Mouse (Mus musculus): ENCODE results near the gene Bglap2. TPM values are rescaled to one million over a fixed set of nuclear protein-coding genes. Genes with fewer than 3 reads are reported as not detected.

Bglap2 gene
- polyA plus RNA-seq, 1 experiment from 2014 or later, result not detected

GRCm38 (mm10) chr3:88410645-88411031 lies 32.1 kb upstream of the Bglap2 start:
- H3K9me3 ChIP-seq (ENCODE audit: low read length), result no peaks in the 10 kb centered on the region
- H3K4me3 ChIP-seq (ENCODE audit: low read depth, low read length), result peak overlapping the region; percentile 63; the same call in 1 of the 2 replicates
- 19% methylated on average over 7 of the region's 7 CpGs for WGBS
- H3K36me3 ChIP-seq (ENCODE audit: insufficient read depth, low read length), result peaks cover 4% of the 10 kb centered on the region; the same call in 1 of the 2 replicates
- DNase-seq (ENCODE audit: low spot score) (no peak), ATAC-seq (peak; percentile 3; the same call in 1 of the 2 replicates)
- peak overlapping the region; percentile 91 for H3K27ac ChIP-seq (ENCODE audit: low read length)
- TF ChIP-seq EP300 (IDR thresholded peaks at IDR 0.05) (no peak), CTCF (IDR thresholded peaks at IDR 0.05) (no peak)
- no peaks in the 10 kb centered on the region for H3K27me3 ChIP-seq (replicated peaks; ENCODE audit: insufficient read depth, low read length)
- H3K4me1 ChIP-seq (ENCODE audit: insufficient read depth, low read depth, low read length), result peaks cover 3% of the 10 kb centered on the region; the same call in 1 of the 2 replicates
- H3K9ac ChIP-seq (replicated peaks; ENCODE audit: low read depth), result peak overlapping the region; percentile 6; the same call in 1 of the 2 replicates
- peak overlapping the region; percentile 71 for H3K4me2 ChIP-seq (replicated peaks; ENCODE audit: low read depth, low read length)

GRCm38 (mm10) chr3:88409741-88410644 lies 31.5 kb upstream of the Bglap2 start, which contains the start of gene Pmf1:
Gene Pmf1 (minus strand): TSS chr3:88410331.
- Histone ChIP-seq H3K4me3 (ENCODE audit: low read depth, low read length) (peak within 1 kb of the TSS; percentile 63), H3K9ac (replicated peaks; ENCODE audit: low read depth) (peak within 1 kb of the TSS; percentile 80), H3K9me3 (ENCODE audit: low read length) (no peaks in the 10 kb centered on the region), H3K4me2 (replicated peaks; ENCODE audit: low read depth, low read length) (peak within 1 kb of the TSS; percentile 71), H3K27me3 (replicated peaks; ENCODE audit: insufficient read depth, low read length) (no peaks in the 10 kb centered on the region), H3K27ac (ENCODE audit: low read length) (peak within 1 kb of the TSS; percentile 91), H3K36me3 (ENCODE audit: insufficient read depth, low read length) (peaks cover 4% of the 10 kb centered on the region; the same call in 1 of the 2 replicates), H3K4me1 (ENCODE audit: insufficient read depth, low read depth, low read length) (peaks cover 3% of the 10 kb centered on the region; the same call in 1 of the 2 replicates)
- WGBS, result 2% methylated on average over 53 of the region's 54 CpGs
- ATAC-seq, result peak; percentile 94
- peak; percentile 96 for DNase-seq (ENCODE audit: low spot score)
- peak; percentile 49 for TF ChIP-seq EP300 (IDR thresholded peaks at IDR 0.05)
- TF ChIP-seq CTCF (IDR thresholded peaks at IDR 0.05), result peak; percentile 14; the same call in 1 of the 2 replicates

GRCm38 (mm10) chr3:88408953-88409352 lies 30.5 kb upstream of the Bglap2 start:
- TF ChIP-seq CTCF (IDR thresholded peaks at IDR 0.05) (no peak), EP300 (IDR thresholded peaks at IDR 0.05) (no peak)
- Histone ChIP-seq H3K4me1 (ENCODE audit: insufficient read depth, low read depth, low read length) (peaks cover 3% of the 10 kb centered on the region; the same call in 1 of the 2 replicates), H3K36me3 (ENCODE audit: insufficient read depth, low read length) (no peaks in the 10 kb centered on the region), H3K27me3 (replicated peaks; ENCODE audit: insufficient read depth, low read length) (no peaks in the 10 kb centered on the region), H3K4me2 (replicated peaks; ENCODE audit: low read depth, low read length) (peak overlapping the region; percentile 71; the same call in 1 of the 2 replicates), H3K27ac (ENCODE audit: low read length) (no peak overlapping the region), H3K9me3 (ENCODE audit: low read length) (no peaks in the 10 kb centered on the region), H3K4me3 (ENCODE audit: low read depth, low read length) (peak overlapping the region; percentile 63; the same call in 1 of the 2 replicates), H3K9ac (replicated peaks; ENCODE audit: low read depth) (no peak overlapping the region)
- DNase-seq (ENCODE audit: low spot score), result no peak
- WGBS, result 38% methylated on average over 5 of the region's 5 CpGs
- ATAC-seq, result no peak

GRCm38 (mm10) chr3:88407529-88407928 lies 29.0 kb upstream of the Bglap2 start:
- 48% methylated on average over 7 of the region's 7 CpGs for WGBS
- DNase-seq (ENCODE audit: low spot score) (no peak), ATAC-seq (no peak)
- no peak overlapping the region for H3K27ac ChIP-seq (ENCODE audit: low read length)
- no peak overlapping the region for H3K4me2 ChIP-seq (replicated peaks; ENCODE audit: low read depth, low read length)
- H3K4me3 ChIP-seq (ENCODE audit: low read depth, low read length), result no peak overlapping the region
- no peak overlapping the region for H3K9ac ChIP-seq (replicated peaks; ENCODE audit: low read depth)
- H3K36me3 ChIP-seq (ENCODE audit: insufficient read depth, low read length), result no peaks in the 10 kb centered on the region
- no peaks in the 10 kb centered on the region for H3K9me3 ChIP-seq (ENCODE audit: low read length)
- H3K4me1 ChIP-seq (ENCODE audit: insufficient read depth, low read depth, low read length), result peaks cover 3% of the 10 kb centered on the region; the same call in 1 of the 2 replicates
- TF ChIP-seq EP300 (IDR thresholded peaks at IDR 0.05), result no peak
- TF ChIP-seq CTCF (IDR thresholded peaks at IDR 0.05), result no peak
- H3K27me3 ChIP-seq (replicated peaks; ENCODE audit: insufficient read depth, low read length), result no peaks in the 10 kb centered on the region

DNA sequence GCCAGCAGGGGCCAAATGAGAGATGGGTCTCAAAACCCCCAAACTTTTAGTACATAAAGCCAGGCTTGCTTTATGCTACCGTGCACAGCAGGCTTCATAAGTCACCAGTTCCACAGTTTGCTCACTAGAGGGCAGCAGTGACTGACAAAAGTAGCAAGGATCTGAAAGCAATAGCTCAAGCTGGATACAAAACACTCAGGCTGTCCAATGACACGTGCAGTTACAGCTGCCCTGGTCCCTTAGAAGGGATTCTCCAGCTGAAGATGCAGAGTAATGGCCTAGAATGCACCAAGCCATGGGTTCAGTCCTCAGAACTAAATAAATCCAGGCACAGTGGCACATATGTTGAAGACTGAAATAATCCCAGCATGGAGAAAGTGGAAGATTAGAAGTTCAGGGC lies 28.6 kb upstream of the Bglap2 start:
- Histone ChIP-seq H3K4me2 (replicated peaks; ENCODE audit: low read depth, low read length) (no peak overlapping the region), H3K36me3 (ENCODE audit: insufficient read depth, low read length) (no peaks in the 10 kb centered on the region), H3K27me3 (replicated peaks; ENCODE audit: insufficient read depth, low read length) (no peaks in the 10 kb centered on the region), H3K9ac (replicated peaks; ENCODE audit: low read depth) (no peak overlapping the region), H3K4me1 (ENCODE audit: insufficient read depth, low read depth, low read length) (peaks cover 3% of the 10 kb centered on the region; the same call in 1 of the 2 replicates), H3K9me3 (ENCODE audit: low read length) (no peaks in the 10 kb centered on the region), H3K27ac (ENCODE audit: low read length) (no peak overlapping the region), H3K4me3 (ENCODE audit: low read depth, low read length) (no peak overlapping the region)
- ATAC-seq (peak; percentile 13; the same call in 1 of the 2 replicates), DNase-seq (ENCODE audit: low spot score) (peak; percentile 94)
- 2% methylated on average over 2 of the region's 2 CpGs for WGBS
- TF ChIP-seq CTCF (IDR thresholded peaks at IDR 0.05) (peak; percentile 97), EP300 (IDR thresholded peaks at IDR 0.05) (no peak)

DNA sequence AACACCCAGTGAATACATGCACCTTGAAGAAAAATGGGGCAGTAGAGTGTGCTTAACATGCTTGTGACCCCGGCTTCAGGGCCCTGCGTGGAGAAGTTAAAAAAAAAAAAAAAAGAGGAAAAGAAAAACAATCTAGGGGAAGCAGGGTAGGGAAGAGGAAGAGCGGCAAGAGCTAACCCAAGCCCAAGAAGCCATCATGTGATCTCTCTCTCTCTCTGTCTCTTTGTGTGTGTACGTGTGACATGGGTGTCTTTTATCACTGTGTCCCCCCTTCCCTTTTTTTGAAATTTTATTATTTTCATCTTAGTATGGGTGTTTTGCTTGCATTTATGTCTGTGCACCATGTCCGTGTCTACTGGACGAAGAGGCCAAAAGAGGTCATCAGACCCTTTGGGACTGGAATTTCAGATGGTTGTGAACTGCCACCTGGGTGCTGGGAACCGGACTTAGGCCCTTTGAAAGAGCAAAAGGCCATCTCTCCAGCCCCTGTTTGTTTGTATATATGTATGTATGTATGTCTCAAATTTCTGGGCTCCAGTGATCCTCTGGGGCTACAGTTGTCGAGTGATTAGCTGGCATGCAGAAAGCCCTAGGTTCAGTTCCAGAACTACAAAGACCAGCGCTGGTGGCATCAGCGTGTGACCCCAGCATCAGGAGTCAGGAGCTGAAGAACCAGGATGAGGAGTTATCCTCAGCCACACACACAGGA lies 25.2 kb upstream of the Bglap2 start:
- TF ChIP-seq EP300 (IDR thresholded peaks at IDR 0.05) (no peak), CTCF (IDR thresholded peaks at IDR 0.05) (no peak)
- Histone ChIP-seq H3K4me1 (ENCODE audit: insufficient read depth, low read depth, low read length) (no peaks in the 10 kb centered on the region), H3K4me3 (ENCODE audit: low read depth, low read length) (no peak overlapping the region), H3K27me3 (replicated peaks; ENCODE audit: insufficient read depth, low read length) (no peaks in the 10 kb centered on the region), H3K9me3 (ENCODE audit: low read length) (no peaks in the 10 kb centered on the region), H3K27ac (ENCODE audit: low read length) (no peak overlapping the region), H3K36me3 (ENCODE audit: insufficient read depth, low read length) (no peaks in the 10 kb centered on the region), H3K4me2 (replicated peaks; ENCODE audit: low read depth, low read length) (no peak overlapping the region), H3K9ac (replicated peaks; ENCODE audit: low read depth) (no peak overlapping the region)
- DNase-seq (ENCODE audit: low spot score), result no peak
- 88% methylated on average over 10 of the region's 10 CpGs for WGBS
- ATAC-seq, result no peak
